Mouse (Mus musculus) ES-CJ7 (cell line): ENCODE measurements around the gene Sprr2a1.
"Not testable (repeated sequence)": the region's sequence is repeated elsewhere in the genome, so short reads cannot be mapped to it uniquely, and the experiment has no call there.

Experiments
- DNase-seq: peaks from one replicate; pipeline ENCODE4 v3.0.0; 2011; ENCODE audit warnings: low read depth, low spot score

The Sprr2a1 gene

GRCm38 (mm10) chr3:92215569-92215968, at the start of gene Sprr2a1, which contains the start of gene Sprr2a2:
Sprr2a1 (plus strand) TSS chr3:92215799.
Sprr2a2 (plus strand) TSS chr3:92215920.
- not testable (repeated sequence) for DNase-seq

- no peak for DNase-seq
Measured at GRCm38 (mm10) chr3:92169847-92170246, 45.8 kb upstream of the Sprr2a1 start.

- DNase-seq, result no peak
Measured at GRCm38 (mm10) chr3:92176880-92177279, 38.7 kb upstream of the Sprr2a1 start.

- no peak for DNase-seq
Measured at GRCm38 (mm10) chr3:92195512-92196200, 19.9 kb upstream of the Sprr2a1 start.

- not testable (repeated sequence) for DNase-seq
Measured at GRCm38 (mm10) chr3:92211133-92211925, 4.3 kb upstream of the Sprr2a1 start.

GRCm38 (mm10) chr3:92212059-92212458, 3.5 kb upstream of the Sprr2a1 start:
- DNase-seq, result not testable (repeated sequence)

GRCm38 (mm10) chr3:92213651-92214050, 1.9 kb upstream of the Sprr2a1 start:
- not testable (repeated sequence) for DNase-seq

GRCm38 (mm10) chr3:92219031-92219430, 3.4 kb downstream of the Sprr2a1 start:
- not testable (repeated sequence) for DNase-seq

GRCm38 (mm10) chr3:92223708-92224107, 8.1 kb downstream of the Sprr2a1 start:
- DNase-seq, result not testable (repeated sequence)

GRCm38 (mm10) chr3:92227410-92227809, 11.8 kb downstream of the Sprr2a1 start:
- DNase-seq, result not testable (repeated sequence)

GRCm38 (mm10) chr3:92236463-92237189, 21.0 kb downstream of the Sprr2a1 start:
- not testable (repeated sequence) for DNase-seq

- not testable (repeated sequence) for DNase-seq
Measured at GRCm38 (mm10) chr3:92238736-92239135, 23.1 kb downstream of the Sprr2a1 start.

GRCm38 (mm10) chr3:92239197-92239596, 23.6 kb downstream of the Sprr2a1 start:
- not testable (repeated sequence) for DNase-seq

- DNase-seq, result not testable (repeated sequence)
Measured at GRCm38 (mm10) chr3:92244833-92245232, 29.2 kb downstream of the Sprr2a1 start.

- DNase-seq, result not testable (repeated sequence)
Measured at GRCm38 (mm10) chr3:92246245-92246644, 30.6 kb downstream of the Sprr2a1 start.

GRCm38 (mm10) chr3:92248494-92248893, 32.9 kb downstream of the Sprr2a1 start:
- not testable (repeated sequence) for DNase-seq

GRCm38 (mm10) chr3:92250450-92250849, 34.9 kb downstream of the Sprr2a1 start:
- DNase-seq, result not testable (repeated sequence)

GRCm38 (mm10) chr3:92253860-92254259, 38.3 kb downstream of the Sprr2a1 start:
- not testable (repeated sequence) for DNase-seq

- not testable (repeated sequence) for DNase-seq
Measured at GRCm38 (mm10) chr3:92258526-92258925, 42.9 kb downstream of the Sprr2a1 start.

- not testable (repeated sequence) for DNase-seq
Measured at GRCm38 (mm10) chr3:92263462-92263861, 47.9 kb downstream of the Sprr2a1 start.
